Mouse (Mus musculus): ENCODE data around the gene Dnajc6.

GRCm38 (mm10) chr4:101625278-101625677 is 128.8 kb downstream of the Dnajc6 start:
- TF ChIP-seq POLR2A (IDR thresholded peaks at IDR 0.05; ENCODE audit: borderline replicate concordance, control insufficient read depth, low read depth, low read length): no peak
- no peak for TF ChIP-seq CTCF (IDR thresholded peaks at IDR 0.05; ENCODE audit: control insufficient read depth, insufficient read depth, low read length)
